Mouse (Mus musculus): ENCODE measurements around the gene 4933403O08Rik.

The 4933403O08Rik gene

DNA sequence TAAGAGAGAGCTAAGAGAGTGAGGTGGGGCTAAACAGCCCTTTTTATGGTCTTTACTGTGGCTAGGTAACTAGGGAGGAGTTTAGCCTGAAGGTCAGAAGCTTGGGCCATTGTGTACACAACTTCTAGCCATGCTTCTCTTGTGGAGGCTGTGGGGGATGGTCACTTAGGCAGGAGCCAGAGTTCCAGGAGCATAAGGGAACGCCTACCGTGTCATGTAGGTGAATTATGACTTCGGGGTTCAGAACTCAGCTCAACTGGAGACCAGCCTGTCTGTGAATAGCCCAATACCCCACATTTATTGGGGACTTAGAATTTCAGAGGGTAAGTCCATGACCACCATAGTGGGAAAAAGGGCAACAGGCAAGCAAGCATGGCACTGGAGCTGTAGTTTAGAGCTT lies at the start of gene 4933403O08Rik:
TSS of gene 4933403O08Rik (plus strand) at position 301 of the 400 bp plus-strand sequence.
- no peak for DNase-seq (ENCODE audit: low read depth, low spot score)

DNA sequence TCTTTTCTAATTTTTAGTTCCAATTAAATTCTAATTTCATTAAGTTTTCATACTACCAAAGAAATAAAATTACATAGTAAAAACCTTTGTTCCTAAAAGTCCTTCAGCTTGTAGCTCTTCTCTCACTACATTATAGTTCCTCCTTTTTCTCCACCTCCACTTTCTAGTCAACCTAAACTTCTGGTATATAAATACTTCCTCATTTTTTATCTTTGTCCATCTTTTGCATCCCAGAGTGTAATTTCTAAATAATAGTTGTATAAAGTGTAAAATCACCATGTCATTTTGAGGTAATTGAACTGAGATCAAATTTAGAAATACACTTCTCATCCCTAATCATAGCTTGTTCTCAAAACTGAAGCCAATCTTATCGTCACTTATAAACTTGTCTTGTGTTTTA lies 4.1 kb downstream of the 4933403O08Rik start:
- DNase-seq (ENCODE audit: low read depth, low spot score): no peak

DNA sequence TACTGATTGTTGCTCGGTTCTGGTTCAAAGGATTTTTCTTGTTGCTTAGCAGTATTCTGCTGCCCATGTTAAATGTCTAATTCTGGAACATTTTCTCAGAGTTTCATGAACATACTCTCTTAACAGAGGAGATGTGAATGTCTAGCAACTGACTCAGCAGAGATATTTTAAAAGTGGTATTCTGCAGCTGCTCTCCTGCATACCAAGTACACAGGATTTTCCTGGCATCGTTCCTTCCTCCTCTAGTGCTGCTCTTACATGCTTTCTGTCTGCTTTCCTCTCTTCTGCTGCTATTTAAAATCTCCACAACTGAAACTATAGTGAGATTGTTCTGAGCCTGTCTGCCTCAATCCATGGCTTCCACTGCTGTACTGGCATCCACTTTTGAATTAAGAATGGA lies 16.7 kb downstream of the 4933403O08Rik start:
- no peak for DNase-seq (ENCODE audit: low read depth, low spot score)

DNA sequence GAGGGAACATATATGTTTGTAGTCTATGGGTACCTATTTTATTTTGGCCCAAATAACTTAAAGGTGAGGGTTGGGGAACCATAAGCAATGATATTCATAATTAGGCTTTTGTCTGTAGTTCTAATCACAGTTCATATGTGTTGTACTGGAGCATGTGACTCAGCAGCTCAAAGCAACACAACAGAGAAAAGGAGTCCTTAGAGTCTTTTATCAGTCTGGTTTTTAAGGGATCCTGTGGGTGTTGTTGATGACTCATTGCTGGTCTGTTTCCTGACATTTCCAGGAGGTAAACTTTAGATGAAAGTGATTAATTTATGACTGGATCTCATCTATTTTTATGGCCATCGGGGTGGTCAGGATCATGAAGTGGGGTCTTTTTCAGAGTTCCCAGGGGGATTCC lies 34.7 kb downstream of the 4933403O08Rik start:
- no peak for DNase-seq (ENCODE audit: low read depth, low spot score)
